ENCODE assay signal across 26 mouse cellular contexts in genomic region chr3:97689289-97689688, GRCm38 (mm10). TPM values are rescaled to one million over a fixed set of nuclear protein-coding genes. Genes with fewer than 3 reads are reported as not detected.
DNase-seq lines count a peak whose midpoint lies in the region; ATAC-seq and TF ChIP-seq lines count a peak whose summit lies in the region.
"Had no signal": no experiment of that assay in that cellular context is flagged by ENCODE, and none has a peak within 500 bp of the region (broad histone marks: within the 10 kb centered on the region; RNA-seq: fewer than 3 reads in every experiment).

No protein-coding gene starts in this region.

- DNase-seq in MEL (ENCODE audit: low read depth, low spot score) (peak; percentile 81), MEL-GATA-1-ER (ENCODE audit: extremely low read depth, low read depth) (peak; percentile 55)
- no peak for DNase-seq in frontal cortex, postnatal 14 days (ENCODE audit: low spot score in 2 of 2)
- DNase-seq: adrenal gland, adult 2 months; adrenal gland, adult 8-10 months; adrenal gland, postnatal 10 days; adrenal gland, postnatal 14 days; adrenal gland, postnatal 25 days; adrenal gland, postnatal 36 days; B cell, adult 2 months; cerebellum, adult 11 months; cerebellum, adult 11-12 months; cerebellum, adult 18-20 months; cerebellum, adult 2 months; cerebellum, adult 8-10 months had no signal

- H3K27ac ChIP-seq in MEL (ENCODE audit: control insufficient read depth, low read depth, low read length) = peak overlapping the region; percentile 49
- H3K27ac ChIP-seq in intestine, postnatal 0 days (ENCODE audit: low read depth, low read length) = no peak overlapping the region

- no peak for TF ChIP-seq CTCF in MEL (IDR thresholded peaks at IDR 0.05 in 2 of 3, conservative IDR thresholded peaks at IDR 0.05 in 1 of 3; ENCODE audit: control insufficient read depth in 1 of 3, insufficient read depth in 1 of 3, low read depth in 2 of 3, low read length in 3 of 3, poor library complexity in 1 of 3, severe bottlenecking in 1 of 3)
- no peak for TF ChIP-seq CTCF in intestine, postnatal 0 days (IDR thresholded peaks at IDR 0.05; ENCODE audit: low read depth)

- no peaks in the 10 kb centered on the region for H3K9me3 ChIP-seq in MEL (replicated peaks; ENCODE audit: insufficient read depth, low read length)
- H3K9me3 ChIP-seq in intestine, postnatal 0 days (ENCODE audit: control insufficient read depth) = no peaks in the 10 kb centered on the region
- H3K9me3 ChIP-seq: G1E had no signal

- peak; percentile 59 to 67; a peak in 2 of 4 replicates for TF ChIP-seq EP300 in MEL (IDR thresholded peaks at IDR 0.05; ENCODE audit: low read depth in 1 of 2, low read length in 2 of 2)

- no peaks in the 10 kb centered on the region for H3K27me3 ChIP-seq in MEL (ENCODE audit: control insufficient read depth in 1 of 2, insufficient read depth in 2 of 2, low read length in 2 of 2)
- no peaks in the 10 kb centered on the region for H3K27me3 ChIP-seq in intestine, postnatal 0 days (replicated peaks; ENCODE audit: control insufficient read depth, insufficient read depth, low read length)
- H3K27me3 ChIP-seq: Patski had no signal

- 0 out of 4 replicates have a peak, but pooled peaks of 1 of the 2 experiments have one; percentile 29 for TF ChIP-seq POLR2A in MEL (IDR thresholded peaks at IDR 0.05; ENCODE audit: control insufficient read depth in 1 of 2, insufficient read depth in 1 of 2, low read depth in 1 of 2, low read length in 2 of 2, poor library complexity in 1 of 2)

- peaks cover 0 to 20% of the 10 kb centered on the region in 2 experiments; a peak in 2 of 4 replicates for H3K36me3 ChIP-seq in MEL (ENCODE audit: control insufficient read depth in 1 of 2, insufficient read depth in 2 of 2, low read length in 2 of 2)
- no peaks in the 10 kb centered on the region; the same call in 1 of the 2 replicates for H3K36me3 ChIP-seq in intestine, postnatal 0 days (ENCODE audit: control insufficient read depth, insufficient read depth)
- H3K36me3 ChIP-seq: G1E had no signal

- H3K4me2 ChIP-seq in intestine, postnatal 0 days (replicated peaks; ENCODE audit: low read depth) = no peak overlapping the region

- no peak overlapping the region for H3K9ac ChIP-seq in MEL (ENCODE audit: control insufficient read depth, low read depth, low read length, poor library complexity, severe bottlenecking)
- no peak overlapping the region for H3K9ac ChIP-seq in intestine, postnatal 0 days (ENCODE audit: low read depth, low read length)

- H3K4me1 ChIP-seq in MEL (ENCODE audit: control insufficient read depth in 1 of 2, insufficient read depth in 2 of 2, low read length in 2 of 2) = peaks cover 16 to 42% of the 10 kb centered on the region in 2 experiments
- no peaks in the 10 kb centered on the region for H3K4me1 ChIP-seq in intestine, postnatal 0 days (replicated peaks; ENCODE audit: control insufficient read depth, insufficient read depth, low read length)

- ATAC-seq in intestine, postnatal 0 days = no peak
- ATAC-seq: activated CD4-positive, CD25-positive, alpha-beta regulatory T cell, adult 4 months; CD4-positive, CD25-positive, alpha-beta regulatory T cell, adult 4 months; Patski had no signal

- 69% methylated on average over 2 of the region's 2 CpGs for WGBS in intestine, postnatal 0 days

- no peak overlapping the region; a peak in 1 of 4 replicates for H3K4me3 ChIP-seq in MEL (ENCODE audit: control insufficient read depth in 1 of 2, insufficient read depth in 1 of 2, low read depth in 2 of 2, low read length in 2 of 2)
- no peak overlapping the region for H3K4me3 ChIP-seq in intestine, postnatal 0 days (ENCODE audit: low read depth, low read length)

- no peak for TF ChIP-seq RAD21 in MEL (IDR thresholded peaks at IDR 0.05; ENCODE audit: low read depth, low read length)

- H3K79me2 ChIP-seq in MEL (ENCODE audit: control insufficient read depth, insufficient read depth, low read length, poor library complexity) = no peaks in the 10 kb centered on the region

TF ChIP-seq in MEL, 35 proteins besides CTCF, POLR2A, EP300 and RAD21:
- TF ChIP-seq BHLHE40 (IDR thresholded peaks at IDR 0.05; ENCODE audit: borderline replicate concordance, low read depth, low read length) = peak; percentile 50; the same call in 1 of the 2 replicates
- peak; percentile 65; the same call in 1 of the 2 replicates for TF ChIP-seq RCOR1 (IDR thresholded peaks at IDR 0.05; ENCODE audit: low read depth, low read length)
- TF ChIP-seq ETS1 (IDR thresholded peaks at IDR 0.05; ENCODE audit: low read depth, low read length) = 0 out of 2 replicates have a peak, but pooled peaks have one; percentile 48
- TF ChIP-seq NRF1 (IDR thresholded peaks at IDR 0.05; ENCODE audit: insufficient read depth, low read depth, low read length, poor library complexity, severe bottlenecking) = no peak
- peak; percentile 68 for TF ChIP-seq MAX (IDR thresholded peaks at IDR 0.05; ENCODE audit: low read length)
- peak; percentile 77 for TF ChIP-seq SIN3A (IDR thresholded peaks at IDR 0.05; ENCODE audit: low read length)
- TF ChIP-seq MXI1 (IDR thresholded peaks at IDR 0.05; ENCODE audit: low read depth, low read length) = 0 out of 2 replicates have a peak, but pooled peaks have one; percentile 39
- TF ChIP-seq TAL1 (IDR thresholded peaks at IDR 0.05; ENCODE audit: low read length) = no peak
- no peak for TF ChIP-seq ZKSCAN1 (IDR thresholded peaks at IDR 0.05; ENCODE audit: low read depth, low read length)
- TF ChIP-seq MEF2A (IDR thresholded peaks at IDR 0.05; ENCODE audit: extremely low read depth, insufficient replicate concordance, low read depth, low read length, poor library complexity, severe bottlenecking) = no peak
- no peak for TF ChIP-seq MYC (IDR thresholded peaks at IDR 0.05; ENCODE audit: low read depth, low read length)
- peak; percentile 88 for TF ChIP-seq GATA1 (IDR thresholded peaks at IDR 0.05; ENCODE audit: low read depth, low read length)
- TF ChIP-seq KAT2A (conservative IDR thresholded peaks at IDR 0.05; ENCODE audit: low read depth, low read length) = no peak
- TF ChIP-seq SMC3 (IDR thresholded peaks at IDR 0.05; ENCODE audit: low read depth, low read length) = no peak
- 0 out of 2 replicates have a peak, but pooled peaks have one; percentile 38 for TF ChIP-seq ELF1 (IDR thresholded peaks at IDR 0.05; ENCODE audit: low read depth, low read length)
- TF ChIP-seq HCFC1 (IDR thresholded peaks at IDR 0.05; ENCODE audit: low read depth, low read length) = no peak
- TF ChIP-seq MAFK (IDR thresholded peaks at IDR 0.05; ENCODE audit: borderline replicate concordance, low read depth, low read length) = no peak; the same call in 1 of the 2 replicates
- peak; percentile 19; the same call in 1 of the 2 replicates for TF ChIP-seq TCF12 (IDR thresholded peaks at IDR 0.05; ENCODE audit: low read depth, low read length)

RNA-seq across cellular contexts. Expression of gene Gm17651, which starts 14.8 kb away (rescaled TPM):
- not detected in 2 replicates for total RNA-seq in MEL (2012; rRNA removed)
- polyA plus RNA-seq in MEL (2012; ENCODE audit: insufficient read depth in 1 of 2, insufficient read length in 2 of 2, low read depth in 1 of 2, low replicate concordance in 2 of 2, missing spikeins in 1 of 2) = not detected
- polyA plus RNA-seq in intestine, postnatal 0 days (2015; fragmentation: Nextera tagmentation; extraction: Ambion mirVana) = not detected in 2 replicates
- total RNA-seq: adrenal gland, adult 18-20 months; adrenal gland, adult 2 months; adrenal gland, adult 8-10 months; adrenal gland, postnatal 10 days; adrenal gland, postnatal 14 days; adrenal gland, postnatal 25 days; adrenal gland, postnatal 36 days; adrenal gland, postnatal 4 days; CH12.LX; ES-E14; G1E had no signal
- polyA plus RNA-seq: activated CD4-positive, CD25-positive, alpha-beta regulatory T cell, adult 4 months; adrenal gland, adult 2 months; brain, embryonic 14.5 days; C2C12; CD4-positive, CD25-positive, alpha-beta regulatory T cell, adult 4 months; cerebellum, adult 2 months; G1E; Patski had no signal

RNA-seq across cellular contexts. Expression of gene Prkab2, which starts 31.3 kb away (rescaled TPM):
- 2.5 and 3.3 TPM in 2 replicates for total RNA-seq in MEL (2012; rRNA removed)
- polyA plus RNA-seq in MEL (2012; ENCODE audit: insufficient read depth in 1 of 2, insufficient read length in 2 of 2, low read depth in 1 of 2, low replicate concordance in 2 of 2, missing spikeins in 1 of 2) = 1 to 10 TPM in 1 of 2 experiments, not detected in 1; 7.0 TPM
- 3.1 and 4.1 TPM in 2 replicates for polyA plus RNA-seq in intestine, postnatal 0 days (2015; fragmentation: Nextera tagmentation; extraction: Ambion mirVana)

Comparison
In these comparisons a context has a peak if more than half of its experiments do, and no peak if none do; other contexts are left out.
1. DNase-seq: peak in MEL (single experiment) and MEL-GATA-1-ER (single experiment); none in frontal cortex, postnatal 14 days (0 of 2).